Mouse (Mus musculus) midbrain, postnatal 0 days (tissue): Measurements from ENCODE around the gene Jakmip3. TPM values are rescaled to one million over a fixed set of nuclear protein-coding genes. Genes with fewer than 3 reads are reported as not detected.

Source experiments
- ATAC-seq: fragments of 200-750 bp; cut with Nextera tagmentation; 2 replicates; pipeline ENCODE4 v1.8.0; 2017; ENCODE audit warnings: moderate number of reproducible peaks, mild to moderate bottlenecking, moderate TSS enrichment, moderate library complexity; ENCODE audit not compliant: low FRiP score
- DNase-seq: peaks from one replicate; pipeline ENCODE4 v3.0.0-alpha.2; 2015; ENCODE audit warnings: low spot score
- H3K27ac ChIP-seq: fragments of 300-500 bp; sonication (generic); 2 replicates; pipeline ENCODE4 v1.5.1; 2014; ENCODE audit warnings: low read depth, mild to moderate bottlenecking, low read length, mixed read lengths
- H3K27me3 ChIP-seq: fragments of 300-500 bp; sonication (generic); 2 replicates; pipeline ENCODE4 v1.6.1; 2014; ENCODE audit warnings: low read length, control low read depth, mixed read lengths; ENCODE audit not compliant: insufficient read depth
- H3K36me3 ChIP-seq: fragments of 300-500 bp; sonication (generic); 2 replicates; pipeline ENCODE4 v1.6.1; 2014; ENCODE audit warnings: low read length, control low read depth, mixed read lengths; ENCODE audit not compliant: insufficient read depth
- H3K4me1 ChIP-seq: fragments of 300-500 bp; sonication (generic); 2 replicates; pipeline ENCODE4 v1.6.1; 2014; ENCODE audit warnings: mild to moderate bottlenecking, control low read depth, antibody characterized with exemption, low read length, mixed read lengths; ENCODE audit not compliant: insufficient read depth
- H3K4me2 ChIP-seq: fragments of 300-500 bp; sonication (generic); 2 replicates; pipeline ENCODE4 v1.6.1; 2014; ENCODE audit warnings: low read depth, mild to moderate bottlenecking, low read length, mixed read lengths; ENCODE audit not compliant: poor library complexity, severe bottlenecking
- H3K4me3 ChIP-seq: fragments of 300-500 bp; sonication (generic); 2 replicates; pipeline ENCODE4 v1.5.1; 2014; ENCODE audit warnings: low read depth, mild to moderate bottlenecking, low read length, moderate library complexity
- H3K9ac ChIP-seq: fragments of 300-500 bp; sonication (generic); replicated peaks from 2 replicates; pipeline ENCODE4 v1.6.1; 2014; ENCODE audit warnings: mild to moderate bottlenecking, low read length, moderate library complexity, mixed read lengths; ENCODE audit not compliant: poor library complexity, severe bottlenecking
- H3K9me3 ChIP-seq: fragments of 300-500 bp; sonication (generic); 2 replicates; pipeline ENCODE4 v1.6.1; 2016; ENCODE audit warnings: low read length, control low read depth
- CTCF ChIP-seq: IDR thresholded peaks from 2 replicates; pipeline ENCODE4 v1.5.1; 2016; ENCODE audit warnings: antibody characterized with exemption, mild to moderate bottlenecking
- WGBS: fragments of 180-500 bp; shearing (Covaris S2); extraction: QIAGEN DNeasy Blood & Tissue Kit; methylation state at CpG from one replicate; pipeline ENCODE4 v1.1.7; 2014; 5-methylcytosine and 5-hydroxymethylcytosine counted together
- polyA plus RNA-seq: library from polyadenylated mRNA; unstranded; fragments of >200 nt; fragmentation: Nextera tagmentation; extraction: Ambion mirVana; gene quantifications from 2 replicates; pipeline ENCODE4 v1.2.1, GENCODE M21; 2015
- total RNA-seq: library from RNA; depleted of rRNA; stranded (reverse); fragments of >200 nt; gene quantifications from 2 replicates; pipeline ENCODE4 v1.2.3, GENCODE M21; 2014

The Jakmip3 gene
- total and polyA plus RNA-seq, 2 experiments from 2014 or later, result 8.5 to 19.6 TPM

DNA sequence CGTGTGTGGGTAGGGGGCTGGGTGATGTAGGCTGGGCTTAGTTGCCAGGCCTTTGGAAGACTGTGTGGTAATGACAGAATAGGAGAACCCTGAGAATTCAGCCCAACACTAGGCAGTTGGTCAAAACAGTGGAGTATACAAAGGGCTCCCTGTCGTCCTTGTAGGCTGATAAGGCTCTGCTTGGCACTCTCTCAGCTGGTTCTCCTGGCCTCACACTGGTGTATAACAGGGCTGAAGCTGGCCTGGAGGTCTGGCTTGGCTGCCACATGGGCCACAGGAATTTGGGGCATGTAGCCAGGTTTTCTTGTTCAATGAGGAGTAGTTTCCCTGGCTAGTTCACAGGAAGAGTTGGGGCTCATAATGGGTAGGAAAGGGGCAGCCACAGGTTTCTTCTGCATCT lies 147.3 kb downstream of the Jakmip3 start:
- Histone ChIP-seq H3K27ac (no peak overlapping the region), H3K27me3 (no peaks in the 10 kb centered on the region), H3K9ac (peak overlapping the region; percentile 24; the same call in 1 of the 2 replicates), H3K9me3 (no peaks in the 10 kb centered on the region), H3K4me2 (peak overlapping the region; percentile 80), H3K36me3 (peaks cover 38% of the 10 kb centered on the region), H3K4me1 (peaks cover 14% of the 10 kb centered on the region), H3K4me3 (0 out of 2 replicates have a peak overlapping the region, but pooled peaks have one; percentile 87)
- DNase-seq, result peak; percentile 68
- 52% methylated on average over 2 of the region's 2 CpGs for WGBS
- ATAC-seq, result 0 out of 2 replicates have a peak, but pooled peaks have one; percentile 24
- no peak for TF ChIP-seq CTCF

DNA sequence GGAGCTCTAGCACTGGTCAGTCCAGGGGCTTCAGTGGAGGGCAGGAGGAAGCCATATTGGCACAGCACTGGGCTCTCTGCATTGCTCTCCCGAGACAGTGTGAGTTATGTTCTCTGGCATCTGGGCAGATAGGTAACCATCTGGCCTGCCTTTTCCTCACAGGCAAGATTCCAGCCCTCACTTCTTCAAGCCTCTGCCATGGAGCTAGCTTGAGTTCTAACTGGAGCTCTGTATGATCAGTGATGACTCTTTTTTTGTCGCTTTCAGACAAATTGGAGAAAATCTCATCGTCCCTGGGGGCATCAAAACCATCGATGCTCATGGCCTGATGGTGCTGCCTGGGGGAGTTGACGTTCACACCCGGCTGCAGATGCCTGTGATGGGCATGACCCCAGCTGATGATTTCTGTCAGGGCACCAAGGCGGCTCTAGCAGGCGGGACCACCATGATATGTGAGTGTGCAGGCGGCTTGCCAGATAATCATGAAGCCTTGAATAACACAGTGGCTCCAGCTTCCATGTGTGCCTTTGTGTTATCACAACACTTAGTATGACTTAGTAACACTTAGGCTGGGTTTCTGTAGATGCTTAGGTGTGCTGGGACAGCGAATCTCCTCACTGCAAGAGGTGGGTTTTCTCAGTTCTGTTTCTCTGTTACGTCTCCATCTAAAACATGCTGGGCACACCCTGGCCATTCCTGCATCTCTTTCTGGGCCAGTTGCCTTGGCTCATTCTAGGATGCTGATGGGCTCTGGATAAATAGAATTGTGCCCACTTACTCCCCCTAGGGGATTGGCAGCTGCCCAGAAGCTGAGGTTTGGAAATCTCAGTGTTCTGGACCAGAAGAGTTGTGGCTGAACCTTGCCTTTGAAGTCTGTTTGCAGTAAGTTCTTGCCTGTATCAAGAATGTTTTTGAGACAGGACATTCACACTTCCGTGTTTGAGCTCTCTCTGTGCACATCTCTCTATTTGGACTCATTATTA lies 149.7 kb downstream of the Jakmip3 start:
- Histone ChIP-seq H3K36me3 (peaks cover 59% of the 10 kb centered on the region), H3K4me3 (no peak overlapping the region), H3K4me1 (peaks cover 14% of the 10 kb centered on the region), H3K9ac (no peak overlapping the region), H3K4me2 (no peak overlapping the region), H3K9me3 (no peaks in the 10 kb centered on the region), H3K27me3 (no peaks in the 10 kb centered on the region), H3K27ac (no peak overlapping the region)
- ATAC-seq (no peak), DNase-seq (peak; percentile 54)
- WGBS, result 82% methylated on average over 12 of the region's 12 CpGs
- TF ChIP-seq CTCF, result peak; percentile 29; the same call in 1 of the 2 replicates

GRCm38 (mm10) chr7:139091681-139092080 lies 151.2 kb downstream of the Jakmip3 start:
- H3K9ac ChIP-seq, result no peak overlapping the region
- no peak overlapping the region for H3K4me3 ChIP-seq
- ATAC-seq (no peak), DNase-seq (no peak)
- H3K4me2 ChIP-seq, result no peak overlapping the region
- H3K27me3 ChIP-seq, result no peaks in the 10 kb centered on the region
- H3K36me3 ChIP-seq, result peaks cover 66% of the 10 kb centered on the region
- H3K27ac ChIP-seq, result no peak overlapping the region
- no peak for TF ChIP-seq CTCF
- H3K9me3 ChIP-seq, result no peaks in the 10 kb centered on the region
- WGBS, result 90% methylated on average over 9 of the region's 9 CpGs
- peaks cover 14% of the 10 kb centered on the region for H3K4me1 ChIP-seq

- DNase-seq, result no peak
- Histone ChIP-seq H3K36me3 (peaks cover 70% of the 10 kb centered on the region), H3K4me3 (no peak overlapping the region), H3K9ac (no peak overlapping the region), H3K9me3 (no peaks in the 10 kb centered on the region), H3K4me1 (peaks cover 7% of the 10 kb centered on the region), H3K27me3 (no peaks in the 10 kb centered on the region), H3K27ac (no peak overlapping the region), H3K4me2 (no peak overlapping the region)
- no peak for TF ChIP-seq CTCF
- WGBS, result 96% methylated on average over 5 of the region's 5 CpGs
- ATAC-seq, result no peak
These were observed 152.1 kb downstream of the Jakmip3 start for GRCm38 (mm10) chr7:139092676-139093075.

DNA sequence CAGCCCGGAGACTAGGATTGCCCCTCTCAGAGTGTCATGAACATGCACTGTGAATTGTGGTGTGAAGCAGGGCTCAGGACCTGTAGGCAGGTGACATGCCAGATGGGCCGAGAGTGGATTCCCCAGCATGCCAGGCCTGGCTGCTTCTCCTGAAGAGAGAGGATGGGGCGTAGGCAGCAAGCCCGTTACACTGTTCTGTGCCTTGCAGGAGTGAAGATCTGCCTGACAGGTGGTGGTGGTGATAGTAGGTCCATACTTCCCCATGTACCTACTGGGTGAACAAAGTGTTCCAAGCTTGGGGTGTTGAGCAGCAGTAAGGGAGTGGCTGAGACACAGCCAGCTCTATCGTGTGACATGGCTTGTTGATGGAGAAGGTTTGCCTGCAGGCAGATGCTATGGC lies 152.6 kb downstream of the Jakmip3 start:
- no peak overlapping the region for H3K9ac ChIP-seq
- 93% methylated on average over 5 of the region's 5 CpGs for WGBS
- no peak overlapping the region for H3K4me3 ChIP-seq
- H3K36me3 ChIP-seq, result peaks cover 74% of the 10 kb centered on the region
- H3K27me3 ChIP-seq, result no peaks in the 10 kb centered on the region
- no peak overlapping the region for H3K4me2 ChIP-seq
- no peak overlapping the region for H3K27ac ChIP-seq
- H3K9me3 ChIP-seq, result no peaks in the 10 kb centered on the region
- ATAC-seq (no peak), DNase-seq (no peak)
- 0 out of 2 replicates have a peak, but pooled peaks cover 4% of the 10 kb centered on the region for H3K4me1 ChIP-seq
- TF ChIP-seq CTCF, result no peak

DNA sequence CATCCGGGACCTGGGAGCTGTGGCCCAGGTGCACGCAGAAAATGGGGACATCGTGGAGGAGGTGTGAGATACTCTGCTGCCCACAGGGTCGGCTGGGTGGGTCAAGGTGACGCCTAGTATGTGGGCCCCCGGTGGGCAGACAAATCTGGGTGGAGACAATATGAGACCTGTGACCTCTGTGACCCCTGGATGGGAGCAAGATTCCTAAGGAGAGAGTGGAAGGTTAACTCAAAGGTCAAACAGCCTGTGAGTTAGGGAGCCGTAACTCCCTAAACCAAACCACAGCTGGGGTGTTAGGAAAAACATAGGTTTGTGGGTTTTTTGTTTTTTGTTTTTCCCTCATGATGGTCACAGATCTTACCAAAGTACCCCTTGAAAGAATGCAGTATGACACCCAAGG lies 153.3 kb downstream of the Jakmip3 start:
- no peak overlapping the region for H3K4me3 ChIP-seq
- ATAC-seq, result no peak

More for the DNA sequence above, 153.3 kb downstream of the Jakmip3 start:
- Histone ChIP-seq H3K36me3 (peaks cover 75% of the 10 kb centered on the region), H3K4me1 (no peaks in the 10 kb centered on the region), H3K4me2 (no peak overlapping the region), H3K9ac (no peak overlapping the region), H3K27me3 (no peaks in the 10 kb centered on the region), H3K9me3 (no peaks in the 10 kb centered on the region), H3K27ac (no peak overlapping the region)
- DNase-seq, result no peak
- TF ChIP-seq CTCF, result no peak
- WGBS, result 84% methylated on average over 7 of the region's 7 CpGs
